Mouse (Mus musculus): ENCODE measurements at regions not wholly inside any gene's neighbourhood (a gene's known extent, or its start where the extent isn't known, plus 50 kb on each side); places are given as distances from the start of the nearest gene placed in this dataset.

GRCm38 (mm10) chr11:15769651-15770617, 487.6 kb upstream of the Vstm2a start:
- Histone ChIP-seq H3K9me3 (replicated peaks; ENCODE audit: control insufficient read depth, low read length) (no peaks in the 10 kb centered on the region), H3K27me3 (ENCODE audit: control insufficient read depth, insufficient read depth, low read depth, low read length) (no peaks in the 10 kb centered on the region), H3K36me3 (ENCODE audit: control insufficient read depth, insufficient read depth) (no peaks in the 10 kb centered on the region), H3K9ac (ENCODE audit: low read depth, low read length) (no peak overlapping the region), H3K4me1 (ENCODE audit: control insufficient read depth, low read depth, low read length) (no peaks in the 10 kb centered on the region), H3K4me2 (ENCODE audit: low read depth, low read length) (no peak overlapping the region), H3K4me3 (ENCODE audit: low read depth, low read length) (no peak overlapping the region), H3K27ac (ENCODE audit: low read length) (no peak overlapping the region)
- no peak for ATAC-seq (ENCODE audit: low read depth)
- 50% methylated on average over 3 of the region's 3 CpGs for WGBS (ENCODE audit: insufficient replicate concordance)

All from liver, embryonic 16.5 days (tissue).